Mouse (Mus musculus) small intestine, adult 2 months (tissue): Measurements from ENCODE around the gene Idua.

Experiments
- CTCF ChIP-seq: fragments of 200-500 bp; IDR thresholded peaks from 2 replicates; pipeline ENCODE4 v1.5.1; 2012; ENCODE audit warnings: low read depth, mild to moderate bottlenecking, control low read depth, inconsistent platforms, low read length, moderate library complexity, mixed read lengths; ENCODE audit not compliant: insufficient replicate concordance, insufficient read length; ENCODE audit errors: extremely low read depth
- POLR2A ChIP-seq: fragments of 200-500 bp; IDR thresholded peaks from 2 replicates; pipeline ENCODE4 v1.6.1; 2012; ENCODE audit warnings: low read depth, mild to moderate bottlenecking, control low read depth, inconsistent platforms, low read length, moderate library complexity

- no peak for TF ChIP-seq CTCF
- no peak for TF ChIP-seq POLR2A
Measured at GRCm38 (mm10) chr5:108708981-108709731, 49.0 kb downstream of the Idua start.
